Mouse (Mus musculus) layer of hippocampus, adult 11-12 months (tissue): ENCODE measurements around the gene Usp16.
"Not testable (repeated sequence)": the region's sequence is repeated elsewhere in the genome, so short reads cannot be mapped to it uniquely, and the experiment has no call there.

ENCODE experiments used
- DNase-seq: peaks from one replicate; pipeline ENCODE4 v3.0.0; 2022; ENCODE audit warnings: low spot score

The Usp16 gene

GRCm38 (mm10) chr16:87486739-87487138 is 32.2 kb downstream of the Usp16 start:
- no peak for DNase-seq

- DNase-seq = no peak
Observed at GRCm38 (mm10) chr16:87488605-87489004, 34.1 kb downstream of the Usp16 start.

GRCm38 (mm10) chr16:87492191-87492792 is 37.8 kb downstream of the Usp16 start:
- not testable (repeated sequence) for DNase-seq

- peak; percentile 15 for DNase-seq
Observed at GRCm38 (mm10) chr16:87494955-87495655, 40.6 kb downstream of the Usp16 start.

GRCm38 (mm10) chr16:87495716-87496447 is 41.4 kb downstream of the Usp16 start, which contains the start of gene Cct8:
TSS of gene Cct8 (minus strand) at chr16:87495873.
- DNase-seq = peak; percentile 97

GRCm38 (mm10) chr16:87496728-87497127 is 42.2 kb downstream of the Usp16 start:
- no peak for DNase-seq

- no peak for DNase-seq
Observed at GRCm38 (mm10) chr16:87497171-87497570, 42.7 kb downstream of the Usp16 start.

- no peak for DNase-seq
Observed at GRCm38 (mm10) chr16:87499556-87499955, 45.1 kb downstream of the Usp16 start.

GRCm38 (mm10) chr16:87501304-87502078 is 47.0 kb downstream of the Usp16 start:
- no peak for DNase-seq

GRCm38 (mm10) chr16:87511706-87512105 is 57.2 kb downstream of the Usp16 start:
- no peak for DNase-seq

GRCm38 (mm10) chr16:87512331-87512730 is 57.8 kb downstream of the Usp16 start:
- no peak for DNase-seq

GRCm38 (mm10) chr16:87524228-87524627 is 69.7 kb downstream of the Usp16 start:
- DNase-seq = no peak

GRCm38 (mm10) chr16:87527553-87528249 is 73.2 kb downstream of the Usp16 start:
- no peak for DNase-seq

- DNase-seq = no peak
Observed at GRCm38 (mm10) chr16:87528755-87529154, 74.3 kb downstream of the Usp16 start.
